Mouse (Mus musculus) subcutaneous adipose tissue, adult 2 months (tissue): Measurements from ENCODE around the gene Gins2. TPM values are rescaled to one million over a fixed set of nuclear protein-coding genes. Genes with fewer than 3 reads are reported as not detected.

Experiments used
- polyA plus RNA-seq: library from polyadenylated mRNA; depleted of rRNA; stranded (reverse); fragments of >200 nt; gene quantifications from 2 replicates; pipeline ENCODE4 v1.2.3, GENCODE M21; 2012; ENCODE audit warnings: low replicate concordance; rRNA removed

The Gins2 gene
- polyA plus RNA-seq = 25.1 and 25.7 TPM in 2 replicates

DNA sequence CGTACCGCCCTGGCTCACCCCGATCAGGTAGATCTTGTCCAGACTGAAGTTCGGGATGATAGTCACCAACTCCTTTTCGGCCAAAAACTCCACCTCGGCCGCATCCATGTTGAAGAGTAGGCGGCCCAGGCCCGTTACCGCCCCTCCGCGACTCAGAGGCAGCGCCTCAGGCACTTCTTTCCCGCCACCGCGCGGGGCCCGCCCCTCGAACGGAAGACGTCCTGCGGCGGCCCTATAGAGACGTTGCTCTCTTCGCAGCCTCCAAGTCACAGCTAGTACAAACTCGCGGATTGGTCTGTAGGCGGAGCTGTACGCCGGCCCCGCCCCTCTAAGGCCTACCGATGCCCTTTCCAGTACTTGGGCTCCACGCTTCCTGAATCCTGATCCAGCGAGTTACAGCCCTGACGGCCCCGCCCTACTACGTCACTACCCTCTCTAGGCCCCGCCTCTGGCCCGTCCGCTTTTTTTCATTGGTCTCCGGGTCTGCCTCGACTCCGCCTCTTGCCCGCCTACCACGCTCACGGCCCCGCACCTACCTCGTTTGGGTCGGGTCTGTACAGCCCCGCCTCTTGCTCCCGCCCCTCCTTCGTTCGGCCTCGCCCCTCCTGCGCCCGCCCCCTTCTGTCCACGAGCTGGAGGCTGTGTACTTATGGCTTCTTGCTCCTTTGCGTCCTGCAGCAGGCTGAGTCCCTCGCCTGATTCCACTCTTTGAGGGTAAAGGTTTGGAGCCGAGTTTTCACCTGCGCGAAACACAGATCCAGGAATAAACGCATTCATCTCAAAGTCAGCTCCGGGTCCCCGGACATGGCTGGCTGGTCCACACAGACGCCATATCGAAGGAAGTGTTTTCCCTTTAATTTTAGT lies at the start of gene Gins2:
Gins2 (minus strand) TSS at position 397 of the 864 bp plus-strand sequence.

Other genes starting within 250 kb of the Gins2 start
- 14.9 and 20.5 TPM in 2 replicates for gene 1190005I06Rik, start 58.3 kb upstream of the Gins2 start, polyA plus RNA-seq
- gene Gm27021, start 78.8 kb upstream of the Gins2 start, polyA plus RNA-seq = 1.2 and 2.5 TPM in 2 replicates
- 1,273 and 1,531 TPM in 2 replicates for gene Cox4i1, start 78.9 kb upstream of the Gins2 start, polyA plus RNA-seq
- gene Emc8, start 79.3 kb upstream of the Gins2 start, polyA plus RNA-seq = 112 and 118 TPM in 2 replicates
- 20.2 and 30.0 TPM in 2 replicates for gene Irf8, start 147.1 kb upstream of the Gins2 start, polyA plus RNA-seq